Mouse (Mus musculus): ENCODE data around the gene Pcna.
A peak's percentile ranks its signal among the peaks of the same experiment; 100 is the strongest.

DNA sequence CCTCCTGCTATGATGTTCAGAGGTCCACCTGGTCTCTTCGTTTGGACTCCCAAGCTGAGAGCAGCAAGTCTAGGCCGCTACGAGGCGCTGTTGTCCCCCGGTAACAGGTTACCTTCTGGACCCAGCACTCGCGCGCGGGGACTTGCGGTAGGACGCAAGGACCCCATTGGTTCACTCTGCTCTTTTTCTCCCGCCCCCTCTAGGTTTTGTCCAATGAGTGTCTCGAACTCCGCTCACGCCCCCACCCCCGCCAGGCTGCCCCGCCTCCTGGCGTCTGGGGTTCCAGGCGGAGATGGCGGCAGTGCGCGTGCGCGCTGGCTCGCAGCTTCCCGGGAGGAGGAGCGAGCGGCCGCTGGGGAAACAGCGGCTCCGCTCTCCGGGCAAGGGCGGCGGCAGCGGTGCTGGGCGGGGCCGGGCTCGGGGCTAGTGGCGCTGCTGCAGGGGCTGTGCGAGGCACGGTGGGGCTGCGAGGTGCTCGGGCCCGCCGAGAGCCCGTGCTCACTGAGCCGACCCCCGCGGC, 9.8 kb upstream of the Pcna start, which contains the start of gene Cds2:
- peak; percentile 96 for TF ChIP-seq CTCF (IDR thresholded peaks at IDR 0.05; ENCODE audit: control insufficient read depth, insufficient read depth, low read length)
- TF ChIP-seq POLR2A (IDR thresholded peaks at IDR 0.05; ENCODE audit: borderline replicate concordance, control insufficient read depth, low read depth, low read length), result peak; percentile 57; the same call in 1 of the 2 replicates
